Mouse (Mus musculus) megakaryocyte, embryonic 14.5 days (primary cell): ENCODE data around the gene Sptbn4.

ENCODE experiments used
- FLI1 ChIP-seq: IDR thresholded peaks from 2 replicates; pipeline ENCODE4 v1.6.1; 2012; ENCODE audit warnings: low read length, inconsistent platforms, mixed read lengths
- GATA1 ChIP-seq: IDR thresholded peaks from 3 replicates; pipeline ENCODE4 v1.6.1; 2012; ENCODE audit warnings: mixed read lengths, low read length, inconsistent platforms, borderline replicate concordance

DNA sequence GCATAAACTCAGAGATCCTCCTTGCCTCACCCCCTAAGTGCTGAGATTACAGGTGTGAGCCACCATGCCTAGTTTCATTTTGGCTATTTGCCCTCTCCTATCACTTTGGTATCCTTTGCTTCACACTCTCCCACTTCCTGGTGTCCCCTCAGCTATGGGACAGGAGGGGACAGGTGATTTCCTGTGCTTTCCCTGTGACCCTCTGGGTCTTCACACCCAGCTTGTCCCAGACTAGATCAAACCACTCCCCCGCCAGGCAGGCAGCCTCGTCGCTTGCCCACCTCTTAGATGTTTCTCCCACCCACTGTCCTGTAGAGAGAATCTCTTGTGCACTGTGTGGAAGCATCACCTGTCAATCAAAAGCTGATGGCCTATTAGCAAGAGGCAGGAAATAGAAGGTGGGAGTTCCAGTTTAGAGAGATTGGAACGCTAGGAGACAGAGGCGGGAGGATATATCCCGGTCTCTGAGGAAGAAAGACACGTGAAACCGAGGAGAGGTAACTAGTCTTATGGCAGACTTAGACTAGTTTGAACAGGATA is 136.4 kb downstream of the Sptbn4 start:
- TF ChIP-seq GATA1 (no peak), FLI1 (no peak)
